Mouse (Mus musculus): ENCODE results near the gene Glb1l2.

- no peak for TF ChIP-seq POLR2A (IDR thresholded peaks at IDR 0.05; ENCODE audit: borderline replicate concordance, low read depth, low read length)
- TF ChIP-seq CTCF (IDR thresholded peaks at IDR 0.05; ENCODE audit: low read depth, low read length) = no peak
These were observed 45.7 kb downstream of the Glb1l2 start for GRCm38 (mm10) chr9:26760576-26760975.

Data from bone marrow macrophage, adult 2 months (primary cell).